Mouse (Mus musculus): Measurements from ENCODE around the gene Fam122a.
A peak's percentile ranks its signal among the peaks of the same experiment; 100 is the strongest.

- TF ChIP-seq EP300 (IDR thresholded peaks at IDR 0.05; ENCODE audit: low read depth) (0 out of 2 replicates have a peak, but pooled peaks have one; percentile 51), CTCF (IDR thresholded peaks at IDR 0.05; ENCODE audit: low read depth) (no peak)
These were observed 23.8 kb downstream of the Fam122a start for GRCm38 (mm10) chr19:24453379-24453778.
